Mouse (Mus musculus): ENCODE data around the gene Gabpb1. TPM values are rescaled to one million over a fixed set of nuclear protein-coding genes. Genes with fewer than 3 reads are reported as not detected.
A peak's percentile ranks its signal among the peaks of the same experiment; 100 is the strongest.
"Not testable (repeated sequence)": the region's sequence is repeated elsewhere in the genome, so short reads cannot be mapped to it uniquely, and the experiment has no call there.

The Gabpb1 gene
- total RNA-seq, 2 experiments from 2014 or later, result 19.3 to 21.5 TPM

DNA sequence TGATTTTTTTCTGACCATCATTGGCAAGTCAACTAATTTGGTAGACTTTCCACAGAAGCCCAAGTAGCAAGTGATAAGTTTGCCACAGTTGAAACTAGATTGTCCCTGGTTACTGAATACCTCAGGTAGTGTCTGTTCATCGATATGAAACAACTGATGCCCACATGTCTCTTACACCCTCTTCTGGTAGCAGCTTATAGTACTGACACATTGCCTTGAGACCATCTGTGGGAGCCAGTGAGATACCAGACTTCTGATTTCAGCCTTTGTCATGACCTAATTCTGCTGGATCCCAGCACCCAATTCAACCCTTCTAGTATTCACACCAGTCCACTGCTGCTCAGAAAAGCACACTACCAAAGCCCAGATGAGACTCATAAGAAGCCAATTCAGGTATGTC, 31.4 kb downstream of the Gabpb1 start:
- DNase-seq, result no peak

DNA sequence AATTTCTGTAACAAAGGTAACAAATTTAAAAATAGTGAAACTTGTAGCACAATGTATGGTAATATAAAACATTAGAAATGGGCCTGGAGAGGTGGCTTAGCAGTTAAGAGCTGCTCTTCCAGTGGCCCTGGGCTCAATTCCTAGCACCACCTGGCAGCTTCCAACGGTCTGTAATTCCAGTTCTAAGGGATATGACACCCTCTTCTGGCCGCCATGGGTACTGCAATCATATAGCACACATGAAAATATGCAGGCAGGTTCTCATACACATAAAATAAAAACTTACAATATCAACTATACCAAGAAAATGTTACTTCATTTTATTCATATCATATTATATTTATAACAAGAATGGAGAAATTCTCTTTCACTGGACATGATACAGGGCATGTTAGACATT, 35.8 kb downstream of the Gabpb1 start:
- no peak for DNase-seq

DNA sequence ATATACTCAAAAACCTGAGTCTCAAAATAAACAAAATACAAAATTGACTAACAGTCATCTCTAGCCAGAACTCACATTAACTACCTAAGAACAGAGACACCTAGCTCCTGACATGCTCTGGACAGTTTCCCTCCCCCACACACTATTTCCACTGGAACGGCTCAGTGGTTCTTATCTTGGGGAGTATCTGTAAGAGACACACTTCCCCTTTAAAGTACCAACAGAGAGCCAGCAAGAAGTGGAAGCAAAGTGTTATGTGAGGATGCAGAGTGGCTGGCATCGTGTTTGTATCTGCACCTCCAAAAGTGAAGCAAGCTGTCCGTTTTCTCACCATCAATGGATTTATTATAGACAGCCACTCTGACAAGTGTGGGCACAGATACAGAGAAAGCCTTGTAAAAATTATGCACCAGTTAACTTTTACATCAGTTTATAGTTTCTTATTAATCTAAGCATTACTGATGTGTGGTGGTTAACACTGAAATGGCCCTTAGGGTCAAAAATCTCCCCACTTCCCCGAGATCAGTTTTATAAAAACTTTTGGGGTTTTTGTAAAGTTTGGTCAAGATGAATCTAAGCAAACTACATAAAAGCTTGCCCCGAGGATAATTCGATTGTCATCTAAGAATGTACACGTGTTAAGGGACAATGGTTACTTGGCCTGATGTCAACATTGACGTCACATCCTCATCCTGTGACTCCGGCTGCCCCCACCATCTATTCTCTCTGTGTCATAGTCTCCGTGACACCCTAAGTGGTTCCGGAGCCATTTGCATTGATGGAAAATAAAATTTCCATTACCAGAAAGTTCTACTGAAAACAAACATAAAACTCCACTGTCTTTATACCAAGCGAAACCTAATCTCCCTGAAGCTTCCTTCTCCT, 40.0 kb downstream of the Gabpb1 start:
- DNase-seq, result peak; percentile 13

DNA sequence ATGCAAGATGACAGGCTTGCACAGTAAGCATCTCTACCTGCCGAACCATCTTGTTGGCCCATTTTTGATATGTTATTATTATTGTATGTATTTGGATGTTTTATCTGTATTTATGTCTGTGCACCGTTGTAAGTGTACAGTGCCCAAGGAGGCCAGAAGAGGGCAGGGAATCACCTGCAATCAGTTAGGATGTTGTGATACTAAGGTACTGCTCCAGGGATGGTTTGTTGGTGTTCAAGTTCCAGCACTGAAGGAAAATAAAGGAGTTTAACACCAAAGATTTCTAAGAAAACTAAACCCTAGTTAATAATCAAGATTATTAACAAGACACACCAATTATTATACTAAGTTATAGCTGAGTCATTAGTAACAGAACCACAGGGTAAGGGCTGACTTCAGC, 43.0 kb downstream of the Gabpb1 start:
- no peak for DNase-seq

DNA sequence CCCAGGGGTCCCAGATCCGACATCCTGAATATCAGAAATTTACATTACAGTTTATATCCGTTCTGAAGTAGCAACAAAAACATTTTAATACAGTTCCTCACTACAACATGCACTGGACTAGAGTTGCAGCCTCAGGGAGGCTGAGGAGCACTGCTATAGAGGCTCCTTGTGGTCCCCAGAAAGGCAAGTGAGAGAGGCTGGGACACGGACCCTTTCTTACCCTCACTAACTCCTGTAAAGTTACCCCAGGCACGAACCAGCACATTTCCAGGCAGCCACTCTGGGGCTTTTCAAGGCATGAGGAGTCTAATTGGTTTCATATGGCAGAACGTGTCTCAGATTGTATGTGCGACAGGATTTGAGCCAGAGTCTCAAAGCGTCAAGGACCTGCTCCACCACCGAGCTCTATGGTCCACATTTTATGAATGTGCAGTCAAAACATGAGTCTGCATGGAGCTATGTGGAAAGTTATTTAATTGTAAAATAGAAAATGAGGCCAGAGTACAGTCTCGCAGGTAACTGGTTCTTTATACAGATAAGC, 47.6 kb downstream of the Gabpb1 start:
- no peak for DNase-seq

DNA sequence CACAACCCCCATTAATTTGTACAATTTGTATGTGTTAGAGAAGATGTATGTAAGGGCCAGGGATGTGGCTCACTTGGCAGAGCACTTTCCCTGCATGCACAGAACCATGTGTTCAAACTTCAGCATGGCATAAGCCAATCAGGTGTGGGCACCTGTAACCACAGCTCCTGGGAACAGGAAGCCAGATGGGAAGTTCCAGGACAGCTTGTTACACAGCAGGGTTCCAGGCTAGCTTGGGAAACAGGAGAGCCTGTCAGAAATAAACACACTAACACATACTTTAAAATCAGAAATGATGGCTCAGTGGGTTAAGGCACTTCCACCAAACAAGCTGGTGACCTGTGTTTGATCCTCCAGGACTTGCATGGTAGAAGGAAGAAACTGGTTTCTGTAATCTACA, 53.0 kb downstream of the Gabpb1 start:
- no peak for DNase-seq

DNA sequence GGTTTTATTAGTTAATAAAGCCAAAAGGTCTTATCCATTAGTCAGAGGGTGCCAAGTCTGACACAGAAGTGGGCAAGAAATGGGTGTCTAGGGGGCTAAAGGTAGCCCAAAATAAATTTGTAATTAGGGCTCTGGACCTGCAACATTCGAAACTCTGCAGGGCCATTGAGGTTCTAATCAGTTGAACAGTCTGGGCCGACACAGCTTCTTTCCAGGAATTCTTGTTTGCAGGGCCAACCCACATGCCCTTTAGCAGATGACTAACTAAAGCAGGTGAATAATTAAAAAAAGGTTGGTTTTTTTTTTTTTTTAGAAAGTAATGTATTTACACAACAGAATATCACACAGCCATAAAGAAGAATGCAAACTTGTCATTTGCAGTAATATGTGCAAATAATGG, 53.7 kb downstream of the Gabpb1 start:
- DNase-seq, result no peak

DNA sequence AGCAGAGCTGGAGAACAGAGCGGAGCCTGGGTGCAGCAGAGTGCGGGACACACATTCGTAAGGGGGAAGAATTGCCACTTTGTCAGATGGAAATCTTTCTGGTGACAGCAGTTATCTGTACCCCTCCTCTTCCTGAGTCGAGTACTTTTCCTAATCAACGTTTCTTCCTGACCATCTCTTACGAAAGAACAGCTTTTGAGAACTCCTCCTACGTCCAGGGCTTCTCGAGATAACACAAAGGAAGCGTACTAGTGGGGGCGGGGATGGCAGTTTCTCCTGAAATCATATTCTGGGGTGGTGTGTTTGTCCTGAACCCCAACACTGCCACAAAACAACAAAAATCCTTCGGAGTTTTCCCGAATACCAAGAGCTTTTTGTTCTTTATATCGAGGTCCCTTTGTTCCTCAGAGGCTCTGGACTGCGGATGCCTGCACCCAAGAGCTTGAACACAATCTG, 56.9 kb downstream of the Gabpb1 start, which contains the start of gene Hdc:
TSS of gene Hdc (minus strand) at position 51 of the 456 bp plus-strand sequence.
- peak; percentile 12 for DNase-seq

DNA sequence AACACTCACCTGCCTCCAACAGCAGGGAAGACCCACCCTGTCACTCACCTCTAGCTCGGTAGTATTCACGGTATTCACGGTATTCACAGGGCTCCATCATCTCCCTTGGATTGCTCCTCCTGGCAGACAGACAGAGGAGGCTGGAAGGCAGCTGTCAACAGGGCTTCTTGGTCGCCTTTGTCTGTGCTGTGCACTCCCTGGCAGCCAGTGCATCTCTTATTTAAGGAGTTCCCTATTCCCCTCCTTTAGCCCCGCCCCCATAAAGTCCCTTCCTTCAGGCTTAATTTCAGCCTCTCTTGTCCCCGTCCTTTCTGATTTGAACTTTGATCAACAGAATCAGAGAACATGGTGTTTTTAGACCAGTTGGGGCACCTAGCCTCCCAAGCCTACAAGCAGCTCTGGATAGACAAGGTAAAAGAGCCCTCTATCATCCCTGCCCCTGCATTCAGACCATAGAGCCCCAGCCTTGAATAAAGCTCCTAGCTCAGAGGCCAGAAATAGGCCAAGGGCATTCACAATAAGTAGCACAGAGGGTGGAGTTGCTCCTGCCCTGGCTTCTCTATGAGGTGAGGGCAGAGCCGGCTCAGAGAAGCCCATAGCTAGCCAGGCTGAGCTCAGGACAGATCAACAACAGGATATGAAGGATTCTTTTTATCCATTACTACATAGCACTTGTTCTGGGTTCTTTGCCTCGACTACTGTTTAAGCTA, 57.5 kb downstream of the Gabpb1 start:
- peak; percentile 40 for DNase-seq

DNA sequence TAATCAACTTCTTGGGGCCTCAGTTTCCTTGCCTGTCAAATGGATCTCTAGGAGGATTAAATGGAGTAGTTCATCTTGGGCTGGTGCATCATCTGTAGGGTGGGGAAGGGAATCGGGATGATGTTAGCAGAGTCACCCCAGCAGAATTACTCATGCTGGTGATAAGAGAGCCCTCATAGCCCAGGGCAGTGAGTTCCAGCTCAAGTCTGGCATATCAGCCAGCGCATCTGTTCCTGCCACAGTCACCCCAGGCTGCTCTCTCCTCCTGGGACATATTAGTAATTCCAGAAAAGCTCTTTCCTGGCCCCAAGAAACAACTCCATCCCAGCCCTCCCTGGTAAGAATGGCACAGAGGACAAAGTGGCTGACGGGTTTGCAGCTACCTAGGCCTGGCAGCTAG, 60.8 kb downstream of the Gabpb1 start:
- DNase-seq, result no peak

DNA sequence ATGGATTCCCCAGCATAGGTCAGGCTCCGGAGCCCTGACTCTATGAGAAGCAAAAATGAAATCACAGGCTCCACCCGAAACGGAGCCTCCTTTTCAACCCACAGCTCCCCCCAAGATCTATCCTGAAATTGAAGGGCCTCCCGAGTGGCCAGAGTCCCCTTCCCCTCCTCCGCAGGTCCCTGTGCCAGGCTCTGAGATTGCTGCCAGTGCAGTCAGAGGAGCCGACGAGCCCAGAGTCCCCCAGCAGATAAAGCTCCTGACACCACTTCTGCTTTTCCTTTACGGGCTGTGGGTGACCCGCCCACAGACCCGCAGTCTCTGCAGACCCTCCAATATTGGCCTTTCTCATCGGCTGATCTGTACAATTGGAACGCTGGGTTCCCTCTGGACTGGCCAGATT, 66.5 kb downstream of the Gabpb1 start:
- not testable (repeated sequence) for DNase-seq

DNA sequence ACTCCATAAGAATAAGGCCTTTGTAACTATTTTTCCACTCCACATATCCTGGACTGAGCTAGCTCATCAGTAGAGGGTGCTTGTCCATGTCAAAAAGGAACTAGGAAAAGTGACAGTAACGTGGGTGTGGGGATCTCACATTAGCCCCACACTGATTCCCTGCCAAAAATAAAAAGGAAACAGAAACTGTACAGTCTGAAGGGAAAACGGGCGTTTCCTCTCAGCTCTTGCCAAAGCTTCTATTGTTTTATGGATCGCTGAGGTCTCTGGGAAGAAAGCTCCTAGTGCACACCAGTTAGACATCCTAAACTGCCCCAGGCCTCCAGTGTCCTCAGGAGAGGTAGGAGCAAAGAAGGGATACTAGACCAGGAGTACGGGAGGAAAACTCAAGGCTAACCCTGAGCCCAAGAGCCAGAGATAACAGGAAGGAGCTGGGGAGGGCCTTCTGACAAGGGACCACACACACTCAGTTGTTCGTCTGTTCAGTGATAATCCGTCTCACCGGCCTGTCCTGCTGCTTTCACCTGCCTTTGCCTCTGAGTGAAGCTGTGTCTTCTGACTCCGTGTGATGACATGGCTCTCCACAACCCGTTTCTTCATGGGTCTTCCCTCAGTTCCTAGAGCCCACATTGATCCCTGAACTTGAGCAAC, 68.5 kb downstream of the Gabpb1 start:
- DNase-seq, result no peak

DNA sequence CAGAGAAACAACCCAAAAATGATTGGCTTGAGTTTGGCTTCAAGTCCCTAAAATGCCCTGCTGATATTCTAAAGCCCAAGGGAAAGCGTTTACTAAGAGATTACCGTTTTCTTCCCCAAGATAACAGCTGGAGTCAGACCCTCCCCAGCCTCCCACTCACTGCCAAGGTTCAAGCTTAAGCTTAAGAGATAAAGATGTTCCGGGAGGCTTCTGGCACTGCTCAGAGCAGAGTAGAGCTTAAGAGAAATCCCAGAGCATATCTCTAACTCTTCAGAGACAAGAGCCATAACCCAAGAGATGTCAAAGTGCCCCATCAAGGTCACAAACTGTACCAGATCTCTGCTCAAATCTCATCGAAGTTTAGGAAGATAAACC, 69.5 kb downstream of the Gabpb1 start:
- DNase-seq, result no peak

DNA sequence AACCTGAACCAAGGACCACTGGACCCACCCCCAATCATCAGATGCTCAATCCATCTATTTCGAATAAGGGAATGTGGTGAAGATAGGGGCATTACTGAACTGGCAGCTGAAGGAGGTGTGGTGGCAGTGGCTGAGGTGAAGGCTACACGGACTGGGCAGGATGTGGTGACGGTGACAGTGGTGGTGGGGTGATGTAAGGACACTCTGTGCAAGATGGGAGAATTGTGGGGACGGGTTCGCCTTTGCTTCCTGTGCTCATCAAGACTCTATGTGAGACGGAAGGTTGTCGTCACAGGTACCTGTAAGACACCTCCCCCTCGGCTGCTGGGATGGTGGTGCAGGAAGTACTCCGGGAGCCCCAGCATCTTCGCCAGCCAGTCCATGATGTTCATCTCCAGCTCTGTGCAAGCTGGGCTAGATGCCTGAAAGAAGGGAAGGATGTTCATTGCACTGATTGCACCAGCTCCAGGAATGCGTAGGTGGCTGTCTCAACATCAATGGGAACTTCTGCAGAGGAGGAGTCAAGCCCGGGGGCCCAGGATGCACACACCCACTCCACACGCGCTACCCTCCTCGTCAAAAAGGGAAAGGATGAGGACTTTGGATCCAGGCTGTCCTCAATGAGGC, 70.0 kb downstream of the Gabpb1 start:
- DNase-seq, result no peak

DNA sequence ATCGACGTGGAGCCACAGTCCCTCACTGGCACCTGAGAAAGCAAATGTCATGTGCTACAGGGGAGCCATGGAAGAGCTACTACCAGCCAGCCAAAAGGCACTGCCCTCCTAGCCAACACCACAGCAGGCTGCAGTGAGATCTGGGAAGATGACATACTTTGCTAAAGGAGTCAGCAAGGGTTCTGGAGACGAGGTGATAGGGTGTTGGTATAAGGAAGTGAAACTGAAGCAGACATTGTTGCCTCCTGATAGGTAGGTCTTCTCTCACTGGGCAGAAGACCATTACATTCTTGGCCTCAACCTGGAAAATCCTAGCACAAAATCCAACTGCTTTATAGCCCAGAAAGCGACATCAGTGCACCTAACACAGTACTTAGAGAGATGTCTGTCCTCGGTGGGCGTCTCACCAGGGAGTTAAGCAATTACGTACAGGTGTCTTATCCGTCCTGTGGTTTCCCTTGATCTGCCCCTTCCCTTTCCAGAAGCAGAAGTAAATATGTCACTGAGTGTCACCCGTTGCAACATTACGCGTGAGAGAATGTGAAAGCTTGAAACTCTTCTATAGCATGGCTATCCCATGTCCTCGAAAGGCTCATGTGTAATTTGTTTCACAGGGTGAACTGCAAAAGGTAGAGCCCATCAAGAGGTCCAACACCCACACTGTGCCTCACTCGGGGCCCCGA, 74.1 kb downstream of the Gabpb1 start:
- DNase-seq, result no peak

DNA sequence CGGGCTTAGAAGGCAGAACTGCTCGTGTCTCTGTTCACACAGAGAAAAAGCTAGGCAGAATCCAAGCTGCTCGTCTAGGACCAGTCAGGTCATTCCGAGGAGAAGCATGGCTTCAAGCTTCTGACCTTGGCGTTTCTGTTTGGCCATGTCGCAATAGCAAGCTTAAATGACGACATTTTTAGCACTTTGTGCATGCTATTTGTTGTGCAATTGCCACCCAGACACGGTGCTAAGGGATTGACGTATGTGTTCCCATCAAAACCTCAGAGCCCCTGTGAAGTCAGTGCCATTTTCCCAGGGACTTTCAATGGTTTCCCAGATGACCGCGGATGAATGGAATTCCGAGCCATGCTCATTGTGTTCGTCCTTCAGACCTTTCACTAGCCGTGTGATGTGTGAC, 75.6 kb downstream of the Gabpb1 start:
- DNase-seq, result peak; percentile 52

DNA sequence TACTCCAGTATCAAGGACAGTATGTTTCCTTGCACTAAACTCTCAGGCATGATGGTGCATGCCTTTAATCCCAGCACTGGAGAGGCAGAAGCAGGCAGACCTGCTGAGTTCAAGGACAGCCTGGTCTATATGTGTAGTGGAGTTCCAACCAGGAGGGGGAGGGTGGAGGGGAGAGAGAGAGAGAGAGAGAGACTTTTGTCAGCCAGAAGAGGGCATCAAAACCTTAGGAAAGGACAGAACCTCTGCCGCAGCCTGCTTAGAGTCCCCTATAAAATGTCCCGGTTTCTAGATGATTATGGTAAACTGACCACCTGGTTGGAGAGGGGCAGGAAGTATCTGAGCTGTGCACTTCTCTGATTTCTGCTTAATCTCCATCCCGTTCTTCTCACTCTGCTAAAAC, 77.1 kb downstream of the Gabpb1 start:
- peak; percentile 28 for DNase-seq

DNA sequence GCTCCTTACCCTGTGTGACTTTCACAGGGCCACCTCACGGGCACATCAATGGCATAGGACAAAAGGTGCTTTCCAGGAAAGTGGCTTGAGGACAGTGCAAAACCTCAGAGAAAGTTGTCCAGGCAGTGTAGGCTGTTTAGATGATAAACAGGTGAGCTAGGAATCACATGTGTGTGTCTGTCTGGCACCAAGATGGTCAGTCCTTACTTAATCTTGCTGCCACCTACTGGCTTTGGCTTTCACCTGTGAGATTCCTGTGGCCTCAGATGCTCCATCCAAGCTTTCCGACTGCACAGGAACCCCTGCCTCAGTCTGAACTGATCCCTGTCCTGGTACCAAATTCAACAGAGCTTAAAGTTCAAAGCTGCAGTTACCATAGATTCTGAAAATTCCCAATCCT, 77.8 kb downstream of the Gabpb1 start:
- no peak for DNase-seq

DNA sequence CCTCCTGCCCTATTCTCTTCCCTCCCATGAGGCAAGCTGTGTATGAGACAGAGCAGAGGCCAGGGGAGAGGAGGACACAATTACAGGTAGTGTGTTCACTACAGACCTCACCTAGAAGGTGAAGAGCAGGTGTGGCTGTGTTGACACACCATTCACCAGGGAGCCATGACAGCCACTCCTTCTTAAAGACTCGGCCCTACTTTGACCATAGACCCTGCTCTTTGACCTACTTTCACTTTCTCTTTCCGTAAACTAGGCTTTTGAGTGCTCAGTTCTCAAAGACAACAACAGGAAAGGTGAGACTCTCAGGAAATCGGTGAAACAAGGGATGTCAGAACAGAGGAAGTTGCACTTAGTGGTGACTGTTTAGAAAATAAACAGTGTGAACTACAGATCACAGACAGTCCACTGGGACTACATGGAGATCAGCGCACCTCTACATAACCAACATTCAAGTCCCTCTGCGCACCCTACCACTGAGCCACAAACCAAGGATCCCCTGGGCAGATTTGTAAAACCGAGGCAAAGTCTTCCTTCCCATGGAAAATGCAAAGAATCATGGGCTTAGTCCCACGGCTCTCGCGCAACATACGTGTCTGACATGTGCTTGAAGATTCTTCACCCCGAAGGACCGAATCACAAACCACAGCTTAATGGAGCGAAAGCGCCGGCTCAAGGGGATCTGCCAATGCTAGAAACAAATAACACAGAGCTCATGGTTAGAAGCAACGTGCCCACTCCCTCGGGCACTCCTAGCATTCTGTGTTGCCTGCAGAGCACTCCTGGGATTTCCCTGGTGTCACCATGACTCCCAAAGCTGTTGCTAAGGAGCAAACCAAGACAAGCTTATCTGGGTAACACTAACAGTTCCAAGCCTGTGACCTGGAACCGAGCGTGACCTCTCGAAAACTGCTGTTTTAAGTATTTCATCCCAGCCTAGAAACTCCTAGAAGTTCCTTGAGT, 78.6 kb downstream of the Gabpb1 start:
- peak; percentile 56 for DNase-seq

DNA sequence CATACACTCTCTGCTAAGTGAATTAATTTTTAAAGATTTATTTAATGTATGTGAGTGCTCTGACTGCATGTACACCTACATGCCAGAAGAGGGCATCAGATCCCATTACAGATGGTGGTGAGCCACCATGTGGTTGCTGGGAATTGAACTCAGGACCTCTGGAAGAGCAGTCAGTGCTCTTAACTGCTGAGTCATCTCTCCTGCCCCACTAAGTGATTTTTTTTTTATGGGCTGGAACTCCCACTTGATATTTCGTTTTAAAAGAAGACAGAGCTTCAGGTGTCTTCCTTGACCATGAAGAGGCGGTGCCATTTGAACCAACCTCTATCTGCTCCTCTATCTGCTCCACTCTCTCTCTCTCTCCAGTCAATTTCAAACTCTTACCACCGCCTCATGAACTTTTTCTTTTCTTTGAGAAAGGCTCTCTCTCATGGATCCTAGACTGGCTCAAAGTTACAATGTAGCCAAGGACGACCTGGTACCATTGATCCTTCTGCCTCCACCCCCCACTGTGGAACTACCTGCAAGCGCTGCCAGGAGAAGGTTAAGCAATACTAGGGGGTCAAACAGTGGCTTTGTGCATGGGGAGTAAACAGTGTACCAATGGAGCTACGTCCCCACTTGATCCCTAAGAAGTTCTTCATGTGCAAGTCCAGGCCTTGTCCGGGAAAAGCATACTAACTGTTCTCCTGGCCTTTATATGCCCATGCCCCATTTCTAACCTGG, 79.6 kb downstream of the Gabpb1 start:
- no peak for DNase-seq

Data from adrenal gland, postnatal 10 days (tissue).